Mouse (Mus musculus) lung, postnatal 0 days (tissue): ENCODE measurements around the gene St8sia1. TPM values are rescaled to one million over a fixed set of nuclear protein-coding genes. Genes with fewer than 3 reads are reported as not detected.

Experiments used
- ATAC-seq: fragments of 200-750 bp; cut with Nextera tagmentation; 2 replicates; pipeline ENCODE4 v1.8.0; 2017; ENCODE audit warnings: moderate library complexity
- DNase-seq: peaks from one replicate; pipeline ENCODE4 v3.0.0-alpha.2; 2016; ENCODE audit warnings: low spot score
- H3K27ac ChIP-seq: fragments of 300-500 bp; sonication (generic); 2 replicates; pipeline ENCODE4 v1.5.1; 2014; ENCODE audit warnings: antibody characterized with exemption, mild to moderate bottlenecking, low read length, mixed read lengths
- H3K27me3 ChIP-seq: fragments of 300-500 bp; sonication (generic); replicated peaks from 2 replicates; pipeline ENCODE4 v1.6.1; 2014; ENCODE audit warnings: low read length, mixed read lengths; ENCODE audit not compliant: insufficient read depth
- H3K36me3 ChIP-seq: fragments of 300-500 bp; sonication (generic); 2 replicates; pipeline ENCODE4 v1.6.1; 2014; ENCODE audit warnings: low read length, mixed read lengths; ENCODE audit not compliant: insufficient read depth
- H3K4me1 ChIP-seq: fragments of 300-500 bp; sonication (generic); 2 replicates; pipeline ENCODE4 v1.6.1; 2014; ENCODE audit warnings: antibody characterized with exemption, low read depth, low read length, mixed read lengths; ENCODE audit not compliant: insufficient read depth
- H3K4me2 ChIP-seq: fragments of 300-500 bp; sonication (generic); replicated peaks from 2 replicates; pipeline ENCODE4 v1.6.1; 2014; ENCODE audit warnings: low read depth, mild to moderate bottlenecking, low read length, moderate library complexity, mixed read lengths
- H3K4me3 ChIP-seq: fragments of 300-500 bp; sonication (generic); 2 replicates; pipeline ENCODE4 v1.5.1; 2014; ENCODE audit warnings: low read depth, low read length
- H3K9ac ChIP-seq: fragments of 300-500 bp; sonication (generic); replicated peaks from 2 replicates; pipeline ENCODE4 v1.6.1; 2014; ENCODE audit warnings: low read depth, mild to moderate bottlenecking
- H3K9me3 ChIP-seq: fragments of 300-500 bp; sonication (generic); 2 replicates; pipeline ENCODE4 v1.6.1; 2016; ENCODE audit warnings: low read length, mixed read lengths
- CTCF ChIP-seq: IDR thresholded peaks from 2 replicates; pipeline ENCODE4 v1.5.1; 2016; ENCODE audit warnings: antibody characterized with exemption, mild to moderate bottlenecking
- EP300 ChIP-seq: IDR thresholded peaks from 2 replicates; pipeline ENCODE4 v1.6.1; 2016; ENCODE audit warnings: antibody characterized with exemption, mild to moderate bottlenecking, control low read depth
- WGBS: fragments of 180-500 bp; shearing (Covaris S2); extraction: QIAGEN DNeasy Blood & Tissue Kit; methylation state at CpG from one replicate; pipeline ENCODE4 v1.1.7; 2014; 5-methylcytosine and 5-hydroxymethylcytosine counted together
- polyA plus RNA-seq: library from polyadenylated mRNA; unstranded; fragments of >200 nt; fragmentation: Nextera tagmentation; extraction: Ambion mirVana; gene quantifications from 2 replicates; pipeline ENCODE4 v1.2.1, GENCODE M21; 2015

Gene St8sia1
- polyA plus RNA-seq, 1 experiment from 2014 or later: 0.11 TPM

GRCm38 (mm10) chr6:142795655-142796441, 168.4 kb downstream of the St8sia1 start:
- Histone ChIP-seq H3K9ac (no peak overlapping the region), H3K4me3 (no peak overlapping the region), H3K4me2 (peak overlapping the region; percentile 28), H3K36me3 (no peaks in the 10 kb centered on the region), H3K4me1 (no peaks in the 10 kb centered on the region), H3K27me3 (no peaks in the 10 kb centered on the region), H3K27ac (no peak overlapping the region), H3K9me3 (no peaks in the 10 kb centered on the region)
- ATAC-seq: peak; percentile 94
- DNase-seq: peak; percentile 64
- 27% methylated on average over 15 of the region's 15 CpGs for WGBS
- TF ChIP-seq EP300 (peak; percentile 57; the same call in 1 of the 2 replicates), CTCF (no peak)

GRCm38 (mm10) chr6:142795087-142795486, 169.2 kb downstream of the St8sia1 start:
- TF ChIP-seq CTCF: no peak
- TF ChIP-seq EP300: no peak
- no peaks in the 10 kb centered on the region for H3K36me3 ChIP-seq
- WGBS: 67% methylated on average over 9 of the region's 9 CpGs
- no peaks in the 10 kb centered on the region for H3K27me3 ChIP-seq
- no peaks in the 10 kb centered on the region for H3K9me3 ChIP-seq
- no peak for DNase-seq
- no peak overlapping the region for H3K4me2 ChIP-seq
- H3K27ac ChIP-seq: no peak overlapping the region
- no peak for ATAC-seq
- no peak overlapping the region for H3K4me3 ChIP-seq
- H3K9ac ChIP-seq: no peak overlapping the region
- H3K4me1 ChIP-seq: no peaks in the 10 kb centered on the region

DNA sequence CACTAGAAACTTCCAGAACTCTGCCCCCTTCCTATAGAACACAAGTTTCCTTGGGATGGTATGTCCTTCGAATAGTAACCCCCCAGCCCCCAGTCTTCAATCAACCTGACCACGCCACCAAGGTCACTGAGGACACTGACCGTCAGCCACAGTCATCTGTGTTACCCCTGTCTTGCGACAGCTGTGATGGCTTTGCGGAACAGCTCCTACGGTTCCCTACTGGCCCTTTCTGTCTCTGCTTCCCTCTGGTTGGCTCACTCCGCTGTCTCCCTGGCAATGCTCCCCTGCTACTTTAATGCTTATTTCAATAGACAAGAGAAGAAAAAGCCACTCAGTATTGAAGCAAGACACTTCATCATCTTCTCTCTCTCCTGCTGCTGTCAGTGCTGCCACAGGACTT, 170.8 kb downstream of the St8sia1 start:
- DNase-seq (peak; percentile 38), ATAC-seq (no peak)
- Histone ChIP-seq H3K36me3 (no peaks in the 10 kb centered on the region), H3K4me1 (no peaks in the 10 kb centered on the region), H3K9ac (no peak overlapping the region), H3K4me2 (no peak overlapping the region), H3K9me3 (no peaks in the 10 kb centered on the region), H3K27ac (no peak overlapping the region), H3K27me3 (no peaks in the 10 kb centered on the region), H3K4me3 (no peak overlapping the region)
- 44% methylated on average over 7 of the region's 7 CpGs for WGBS
- TF ChIP-seq EP300: no peak

DNA sequence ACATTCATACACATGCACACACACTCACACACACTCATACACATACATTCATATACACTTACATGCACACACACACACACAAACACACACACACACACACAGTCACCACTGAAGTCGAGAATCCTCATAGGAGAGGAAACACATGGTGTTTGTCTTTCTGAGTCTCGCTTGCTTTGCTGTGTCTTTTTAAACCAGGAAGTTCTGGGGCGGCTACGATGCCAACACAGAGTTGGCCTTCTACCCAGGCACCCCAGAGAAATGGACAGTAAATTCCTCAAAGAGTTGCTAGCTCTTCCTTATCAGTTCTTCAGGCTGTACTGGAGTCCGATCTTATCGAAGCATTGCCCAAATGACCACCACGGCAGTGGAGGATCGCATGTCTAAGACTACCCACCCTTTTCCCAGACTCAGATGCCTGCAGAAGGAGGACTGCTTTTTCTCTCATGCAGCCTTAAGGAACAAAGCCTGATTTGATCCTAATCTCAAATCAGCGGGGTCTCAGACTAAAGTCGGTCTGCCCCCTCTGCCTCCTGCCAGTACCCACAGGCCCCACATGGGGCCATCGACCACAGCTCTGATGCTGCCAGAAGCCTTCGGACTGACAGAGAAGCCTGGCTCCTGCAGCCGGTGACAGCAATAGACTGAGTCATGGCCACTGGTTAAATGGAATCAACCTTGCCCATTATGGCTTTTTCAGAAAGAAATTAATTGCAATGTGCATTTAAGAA, 171.8 kb downstream of the St8sia1 start:
- TF ChIP-seq CTCF: no peak
- TF ChIP-seq EP300: no peak
- Histone ChIP-seq H3K9ac (no peak overlapping the region), H3K9me3 (no peaks in the 10 kb centered on the region), H3K4me2 (no peak overlapping the region), H3K27ac (no peak overlapping the region), H3K4me1 (no peaks in the 10 kb centered on the region), H3K4me3 (no peak overlapping the region), H3K36me3 (no peaks in the 10 kb centered on the region), H3K27me3 (no peaks in the 10 kb centered on the region)
- 44% methylated on average over 13 of the region's 13 CpGs for WGBS
- no peak for ATAC-seq
- DNase-seq: no peak

DNA sequence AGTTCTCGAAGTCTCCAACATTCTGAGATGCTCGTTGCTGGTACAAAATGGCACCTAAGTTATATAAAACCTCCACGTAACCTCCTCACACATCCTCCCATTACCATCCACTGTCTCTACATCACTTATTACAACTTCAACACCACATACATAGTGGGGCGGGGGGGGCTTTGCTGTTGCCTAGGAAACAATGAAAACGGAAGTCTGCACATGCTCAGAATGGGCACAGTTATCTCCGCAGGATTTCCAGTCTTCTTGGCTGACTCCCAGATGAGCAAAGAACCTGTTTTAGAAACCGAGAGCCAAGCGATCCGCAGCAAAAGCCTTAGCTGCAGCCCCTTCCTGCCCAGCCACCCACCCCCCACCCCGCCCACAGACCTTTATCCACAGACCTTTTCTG, 174.5 kb downstream of the St8sia1 start:
- Histone ChIP-seq H3K4me1 (no peaks in the 10 kb centered on the region), H3K4me3 (no peak overlapping the region), H3K4me2 (no peak overlapping the region), H3K27me3 (no peaks in the 10 kb centered on the region), H3K9ac (no peak overlapping the region), H3K9me3 (no peaks in the 10 kb centered on the region), H3K36me3 (no peaks in the 10 kb centered on the region), H3K27ac (no peak overlapping the region)
- 87% methylated on average over 10 of the region's 10 CpGs for WGBS
- no peak for TF ChIP-seq EP300
- DNase-seq (no peak), ATAC-seq (no peak)

DNA sequence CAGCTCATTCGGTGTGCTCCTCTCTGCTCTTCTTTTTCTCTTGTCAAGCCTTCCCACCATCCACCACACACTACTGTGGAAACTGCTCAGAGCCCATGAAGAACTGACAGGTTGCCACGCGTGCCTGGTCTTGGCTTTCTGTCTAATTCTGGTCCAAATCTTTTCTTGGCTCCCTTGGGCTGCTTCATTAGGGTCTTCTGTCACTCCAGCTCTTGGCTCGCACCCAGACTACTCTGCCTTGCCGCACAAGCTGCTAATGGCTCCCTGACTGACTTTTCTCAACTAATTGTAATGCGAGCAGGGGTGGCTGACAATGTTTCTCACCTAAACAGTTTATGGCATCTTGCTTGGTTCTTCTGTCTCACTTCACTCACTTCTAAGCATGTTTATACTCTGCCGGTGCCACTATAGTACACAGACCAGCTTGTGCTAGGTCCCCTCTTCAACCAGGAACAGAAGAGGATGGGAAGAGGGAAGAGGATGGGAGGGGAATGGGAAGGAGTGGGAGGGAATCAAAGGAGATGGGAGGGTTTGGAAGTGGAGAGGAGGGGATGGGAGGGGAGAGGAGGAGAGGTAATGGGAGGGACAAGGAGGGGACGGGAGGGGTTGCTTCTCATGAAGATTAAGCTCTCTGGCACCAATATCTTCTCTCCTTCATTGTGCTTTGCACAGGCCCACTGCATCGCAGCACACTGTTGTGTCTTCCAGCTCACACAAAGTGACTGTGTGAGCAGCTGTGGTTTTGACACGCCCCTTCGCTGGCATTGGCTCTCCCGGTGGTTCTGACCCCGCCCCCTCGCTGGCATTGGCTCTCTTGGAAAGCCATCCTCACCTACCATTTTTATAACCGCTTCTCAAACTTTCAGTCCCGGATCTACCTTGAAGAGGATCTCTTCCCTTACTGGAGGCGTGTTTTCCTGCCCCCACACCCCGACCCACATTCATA, 175.9 kb downstream of the St8sia1 start:
- WGBS: 44% methylated on average over 18 of the region's 18 CpGs
- Histone ChIP-seq H3K4me1 (no peaks in the 10 kb centered on the region), H3K27me3 (no peaks in the 10 kb centered on the region), H3K9me3 (no peaks in the 10 kb centered on the region), H3K4me2 (no peak overlapping the region), H3K9ac (no peak overlapping the region), H3K4me3 (no peak overlapping the region), H3K36me3 (no peaks in the 10 kb centered on the region), H3K27ac (no peak overlapping the region)
- DNase-seq (no peak), ATAC-seq (peak; percentile 47)
- TF ChIP-seq EP300 (no peak), CTCF (no peak)
